Mouse (Mus musculus): Measurements from ENCODE around the gene Slc38a3. TPM values are rescaled to one million over a fixed set of nuclear protein-coding genes. Genes with fewer than 3 reads are reported as not detected.

The Slc38a3 gene
- total and polyA plus RNA-seq, 2 experiments from 2014 or later = 37.6 to 94.5 TPM

DNA sequence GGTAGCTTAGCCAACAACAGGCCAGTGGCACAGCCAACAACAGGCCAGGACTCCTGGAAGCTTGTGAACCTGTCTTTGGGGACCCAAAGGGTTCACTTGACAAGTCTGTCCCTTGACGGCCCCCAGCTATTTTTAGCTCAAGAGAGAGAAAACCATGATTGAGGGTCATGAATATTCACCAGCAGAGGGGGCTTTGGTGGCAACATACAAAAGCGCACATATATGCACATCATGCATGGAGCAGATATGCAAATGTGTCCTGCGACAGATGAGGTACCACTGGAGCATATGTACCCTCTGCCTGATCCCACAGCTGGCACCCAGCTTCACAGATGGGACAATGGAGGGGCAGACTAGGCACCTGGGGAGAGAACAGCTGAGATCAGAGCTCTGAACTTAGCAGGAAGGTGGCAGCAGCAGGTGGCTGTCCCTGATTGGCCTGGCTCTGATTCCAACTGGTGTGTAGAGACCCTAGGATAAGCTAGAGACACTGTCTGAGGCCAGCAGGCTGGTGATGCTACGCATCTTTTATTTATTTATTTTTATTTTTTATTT is 24.2 kb upstream of the Slc38a3 start:
- Histone ChIP-seq H3K4me2 (ENCODE audit: low read depth, low read length, poor library complexity, severe bottlenecking) (no peak overlapping the region), H3K27me3 (ENCODE audit: insufficient read depth, low read length) (no peaks in the 10 kb centered on the region), H3K9ac (replicated peaks; ENCODE audit: low read length, poor library complexity, severe bottlenecking) (no peak overlapping the region), H3K4me3 (ENCODE audit: low read depth, low read length) (no peak overlapping the region), H3K27ac (ENCODE audit: low read depth, low read length) (no peak overlapping the region), H3K36me3 (ENCODE audit: insufficient read depth, low read length) (peaks cover 41% of the 10 kb centered on the region), H3K9me3 (ENCODE audit: low read length) (no peaks in the 10 kb centered on the region), H3K4me1 (ENCODE audit: insufficient read depth, low read length) (peaks cover 8% of the 10 kb centered on the region; the same call in 1 of the 2 replicates)
- ATAC-seq (ENCODE audit: low FRiP score) (no peak), DNase-seq (ENCODE audit: low spot score) (no peak)
- peak; percentile 52 for TF ChIP-seq CTCF (IDR thresholded peaks at IDR 0.05)
- WGBS = 54% methylated on average over 4 of the region's 4 CpGs

DNA sequence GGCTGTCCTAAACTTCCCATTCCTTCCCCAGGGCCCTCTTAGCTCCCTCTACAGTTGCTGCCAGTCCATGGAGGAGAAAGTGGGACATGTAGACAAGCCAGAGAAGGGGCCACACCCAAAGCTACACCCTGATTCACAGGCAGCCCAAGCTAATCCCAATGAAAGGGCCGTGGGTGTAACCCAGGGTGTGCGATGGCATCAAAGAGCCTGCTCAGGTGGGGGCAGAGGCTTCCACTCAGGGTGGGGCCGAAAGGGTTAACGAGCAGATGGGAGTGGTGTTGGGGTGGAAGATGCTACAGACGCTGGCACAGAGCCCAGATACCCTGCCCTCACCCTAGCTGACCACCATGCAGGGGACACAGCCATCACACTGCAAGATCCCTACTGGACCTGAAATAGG is 23.5 kb upstream of the Slc38a3 start:
- TF ChIP-seq CTCF (IDR thresholded peaks at IDR 0.05) = no peak
- ATAC-seq (ENCODE audit: low FRiP score) = no peak
- H3K9ac ChIP-seq (replicated peaks; ENCODE audit: low read length, poor library complexity, severe bottlenecking) = no peak overlapping the region
- DNase-seq (ENCODE audit: low spot score) = no peak
- H3K27me3 ChIP-seq (ENCODE audit: insufficient read depth, low read length) = no peaks in the 10 kb centered on the region
- H3K27ac ChIP-seq (ENCODE audit: low read depth, low read length) = no peak overlapping the region
- H3K4me2 ChIP-seq (ENCODE audit: low read depth, low read length, poor library complexity, severe bottlenecking) = no peak overlapping the region
- peaks cover 46% of the 10 kb centered on the region for H3K36me3 ChIP-seq (ENCODE audit: insufficient read depth, low read length)
- peaks cover 2% of the 10 kb centered on the region; the same call in 1 of the 2 replicates for H3K4me1 ChIP-seq (ENCODE audit: insufficient read depth, low read length)
- H3K9me3 ChIP-seq (ENCODE audit: low read length) = no peaks in the 10 kb centered on the region
- WGBS = 67% methylated on average over 5 of the region's 5 CpGs
- H3K4me3 ChIP-seq (ENCODE audit: low read depth, low read length) = no peak overlapping the region

DNA sequence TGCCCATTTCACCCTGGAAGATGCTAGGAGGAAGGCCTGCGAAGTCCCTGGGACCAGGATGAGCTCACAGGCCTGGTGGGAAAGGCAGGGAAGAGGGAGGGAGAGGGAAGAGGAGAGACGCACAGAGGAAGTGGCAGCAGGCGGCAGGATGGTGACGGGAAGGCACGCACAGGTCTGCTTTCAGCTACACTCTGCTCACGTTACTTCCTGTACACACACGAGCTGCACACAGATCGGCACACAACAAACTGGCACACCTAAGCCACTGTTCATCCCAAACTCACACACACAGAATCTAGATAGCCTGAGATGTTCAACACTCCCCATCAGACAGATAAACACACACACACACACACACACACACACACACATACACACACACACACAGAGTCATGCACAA is 21.1 kb upstream of the Slc38a3 start:
- Histone ChIP-seq H3K4me1 (ENCODE audit: insufficient read depth, low read length) (no peaks in the 10 kb centered on the region), H3K27me3 (ENCODE audit: insufficient read depth, low read length) (no peaks in the 10 kb centered on the region), H3K4me3 (ENCODE audit: low read depth, low read length) (no peak overlapping the region), H3K9me3 (ENCODE audit: low read length) (no peaks in the 10 kb centered on the region), H3K4me2 (ENCODE audit: low read depth, low read length, poor library complexity, severe bottlenecking) (no peak overlapping the region), H3K36me3 (ENCODE audit: insufficient read depth, low read length) (peaks cover 46% of the 10 kb centered on the region), H3K27ac (ENCODE audit: low read depth, low read length) (no peak overlapping the region), H3K9ac (replicated peaks; ENCODE audit: low read length, poor library complexity, severe bottlenecking) (no peak overlapping the region)
- DNase-seq (ENCODE audit: low spot score) = no peak
- 77% methylated on average over 8 of the region's 8 CpGs for WGBS
- no peak for ATAC-seq (ENCODE audit: low FRiP score)
- no peak for TF ChIP-seq CTCF (IDR thresholded peaks at IDR 0.05)

DNA sequence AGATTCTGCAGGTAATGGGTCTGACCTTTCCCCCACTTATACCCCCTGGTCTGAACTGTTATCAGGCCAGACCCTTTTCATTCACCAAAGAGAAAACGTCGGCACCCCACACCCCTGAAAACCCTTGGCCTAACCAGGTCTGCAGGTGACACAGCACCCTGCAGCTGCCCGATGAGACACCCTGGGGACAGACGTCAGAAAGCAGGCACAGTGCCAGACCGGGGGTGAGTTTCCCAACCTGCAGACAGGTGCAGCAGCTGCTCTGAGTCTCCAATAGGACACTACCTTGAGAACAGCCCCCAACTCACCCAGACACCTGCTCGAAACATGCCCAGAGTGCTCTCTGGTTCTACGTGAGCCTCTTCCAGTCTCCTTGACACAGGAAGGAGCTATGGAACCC is 19.6 kb upstream of the Slc38a3 start:
- 85% methylated on average over 7 of the region's 7 CpGs for WGBS
- Histone ChIP-seq H3K4me3 (ENCODE audit: low read depth, low read length) (no peak overlapping the region), H3K27me3 (ENCODE audit: insufficient read depth, low read length) (no peaks in the 10 kb centered on the region), H3K27ac (ENCODE audit: low read depth, low read length) (no peak overlapping the region), H3K9ac (replicated peaks; ENCODE audit: low read length, poor library complexity, severe bottlenecking) (no peak overlapping the region), H3K4me2 (ENCODE audit: low read depth, low read length, poor library complexity, severe bottlenecking) (no peak overlapping the region), H3K4me1 (ENCODE audit: insufficient read depth, low read length) (no peaks in the 10 kb centered on the region), H3K36me3 (ENCODE audit: insufficient read depth, low read length) (peaks cover 52% of the 10 kb centered on the region), H3K9me3 (ENCODE audit: low read length) (no peaks in the 10 kb centered on the region)
- no peak for DNase-seq (ENCODE audit: low spot score)
- no peak for ATAC-seq (ENCODE audit: low FRiP score)
- TF ChIP-seq CTCF (IDR thresholded peaks at IDR 0.05) = no peak

DNA sequence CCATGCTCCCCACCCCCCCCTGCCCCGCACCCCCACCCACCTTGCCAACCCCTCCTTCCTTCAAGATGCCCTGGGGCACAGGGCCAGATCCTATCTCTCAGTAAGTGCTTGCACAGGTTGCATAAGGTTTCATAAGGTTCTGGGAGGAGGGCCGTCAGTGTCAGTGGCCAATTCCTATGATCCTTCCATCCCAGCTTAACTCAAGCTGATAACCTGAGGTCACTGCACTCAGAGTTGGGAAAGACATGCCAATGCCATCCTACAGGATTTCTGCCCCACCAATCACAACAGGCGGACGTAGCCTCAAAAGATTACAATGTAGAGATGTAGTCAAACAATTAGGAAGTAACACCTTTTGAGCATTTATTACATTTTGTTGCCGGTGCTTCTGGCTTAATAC is 19.1 kb upstream of the Slc38a3 start:
- 92% methylated on average over 5 of the region's 5 CpGs for WGBS
- H3K9ac ChIP-seq (replicated peaks; ENCODE audit: low read length, poor library complexity, severe bottlenecking) = no peak overlapping the region
- H3K4me2 ChIP-seq (ENCODE audit: low read depth, low read length, poor library complexity, severe bottlenecking) = no peak overlapping the region
- H3K4me1 ChIP-seq (ENCODE audit: insufficient read depth, low read length) = no peaks in the 10 kb centered on the region
- TF ChIP-seq CTCF (IDR thresholded peaks at IDR 0.05) = no peak
- H3K9me3 ChIP-seq (ENCODE audit: low read length) = no peaks in the 10 kb centered on the region
- peaks cover 57% of the 10 kb centered on the region for H3K36me3 ChIP-seq (ENCODE audit: insufficient read depth, low read length)
- no peak overlapping the region for H3K4me3 ChIP-seq (ENCODE audit: low read depth, low read length)
- no peaks in the 10 kb centered on the region for H3K27me3 ChIP-seq (ENCODE audit: insufficient read depth, low read length)
- H3K27ac ChIP-seq (ENCODE audit: low read depth, low read length) = no peak overlapping the region
- DNase-seq (ENCODE audit: low spot score) = no peak
- no peak for ATAC-seq (ENCODE audit: low FRiP score)

DNA sequence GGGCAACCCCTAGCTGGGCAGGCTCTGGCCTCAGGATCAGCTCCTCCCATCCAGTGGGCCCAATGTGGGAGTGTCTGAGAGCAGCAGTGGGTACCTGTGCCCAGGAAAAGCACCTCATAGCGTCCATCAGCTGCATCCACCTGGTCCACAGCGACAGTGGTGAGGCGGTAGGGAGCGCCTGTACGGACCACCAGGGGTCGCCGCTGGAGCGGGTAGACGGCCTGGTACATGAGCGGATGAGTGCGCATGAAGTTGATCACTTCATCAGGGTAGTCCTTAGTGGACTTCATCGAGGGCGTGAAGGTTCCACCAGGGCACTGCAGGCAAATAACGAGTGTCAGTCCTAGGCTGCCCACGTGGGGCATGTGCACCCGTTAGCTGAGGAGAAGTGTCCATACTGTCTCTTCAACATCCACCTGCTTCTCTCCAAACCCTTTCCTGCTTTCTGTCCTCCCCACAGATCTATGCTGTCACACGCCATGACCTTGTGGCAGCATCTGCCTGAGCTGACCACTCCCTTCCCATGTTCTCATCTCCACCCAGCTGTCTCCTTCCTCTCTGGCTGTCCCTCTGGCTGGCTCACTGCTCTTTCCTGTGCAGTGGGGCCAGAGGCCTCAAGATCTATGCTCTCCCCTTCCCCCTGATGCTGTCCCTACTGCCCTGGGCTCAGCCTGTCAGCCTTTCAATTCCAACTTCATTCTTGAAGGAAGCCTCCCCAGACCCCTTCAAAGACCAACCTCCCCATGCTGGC is 16.1 kb upstream of the Slc38a3 start:
- DNase-seq (ENCODE audit: low spot score) (peak; percentile 62), ATAC-seq (ENCODE audit: low FRiP score) (peak; percentile 64)
- WGBS = 40% methylated on average over 17 of the region's 17 CpGs
- H3K9ac ChIP-seq (replicated peaks; ENCODE audit: low read length, poor library complexity, severe bottlenecking) = no peak overlapping the region
- peaks cover 36% of the 10 kb centered on the region for H3K36me3 ChIP-seq (ENCODE audit: insufficient read depth, low read length)
- no peak overlapping the region for H3K27ac ChIP-seq (ENCODE audit: low read depth, low read length)
- no peaks in the 10 kb centered on the region for H3K9me3 ChIP-seq (ENCODE audit: low read length)
- no peak overlapping the region for H3K4me3 ChIP-seq (ENCODE audit: low read depth, low read length)
- peak; percentile 90 for TF ChIP-seq CTCF (IDR thresholded peaks at IDR 0.05)
- no peaks in the 10 kb centered on the region for H3K4me1 ChIP-seq (ENCODE audit: insufficient read depth, low read length)
- no peaks in the 10 kb centered on the region for H3K27me3 ChIP-seq (ENCODE audit: insufficient read depth, low read length)
- no peak overlapping the region for H3K4me2 ChIP-seq (ENCODE audit: low read depth, low read length, poor library complexity, severe bottlenecking)

Data from midbrain, postnatal 0 days (tissue).